Mouse (Mus musculus): ENCODE measurements around the gene Pex26. TPM values are rescaled to one million over a fixed set of nuclear protein-coding genes. Genes with fewer than 3 reads are reported as not detected.

Gene Pex26
- polyA plus RNA-seq, 1 experiment from 2014 or later = 6.4 TPM

DNA sequence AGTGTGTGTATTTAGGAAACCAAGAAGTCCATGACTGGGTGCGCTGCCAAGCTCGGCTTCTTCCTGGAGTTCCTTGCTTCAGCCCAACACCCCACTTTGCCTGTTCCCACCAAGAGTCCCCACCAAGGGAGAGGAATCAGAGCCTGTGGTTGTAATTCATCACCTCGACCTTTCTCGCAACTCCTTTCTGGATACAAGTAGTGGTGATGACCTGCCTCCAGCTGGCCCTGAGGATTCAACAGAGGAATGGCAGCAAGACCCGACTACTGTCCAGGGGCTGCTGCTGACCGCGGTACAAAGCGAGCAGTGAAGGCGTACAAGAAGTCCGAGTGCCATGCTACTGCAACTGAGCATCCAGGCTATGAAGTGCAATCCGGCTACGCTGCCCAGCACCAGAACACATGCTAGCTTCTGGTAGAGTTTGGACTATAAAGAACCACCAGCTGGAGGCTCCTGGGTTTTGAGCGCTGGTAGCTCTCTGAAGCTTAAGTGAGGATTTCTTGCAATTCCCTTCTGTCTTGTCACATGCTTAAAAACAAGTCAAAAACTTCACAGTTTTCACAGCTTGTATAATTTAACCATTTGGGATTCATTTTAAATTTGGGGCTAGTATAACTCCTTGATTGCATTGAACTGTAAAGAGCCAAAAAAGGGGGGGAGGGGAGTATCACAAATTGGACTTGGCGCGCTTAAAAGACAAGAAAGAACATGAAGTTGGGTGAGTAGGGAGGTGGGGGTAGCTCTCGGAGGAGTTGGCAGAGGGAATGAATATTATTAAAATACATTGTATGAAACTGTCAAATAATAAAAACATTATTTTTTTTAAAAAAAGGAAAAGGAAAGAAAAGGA lies 28.8 kb upstream of the Pex26 start:
- H3K27ac ChIP-seq (ENCODE audit: low read depth, low read length) = no peak overlapping the region
- no peaks in the 10 kb centered on the region for H3K27me3 ChIP-seq (ENCODE audit: control insufficient read depth, insufficient read depth, low read length)
- H3K9me3 ChIP-seq (ENCODE audit: control insufficient read depth, low read length) = no peaks in the 10 kb centered on the region
- DNase-seq (ENCODE audit: low spot score) (no peak), ATAC-seq (ENCODE audit: low FRiP score) (no peak)
- H3K4me3 ChIP-seq (ENCODE audit: low read depth, low read length) = no peak overlapping the region
- H3K36me3 ChIP-seq (ENCODE audit: control insufficient read depth, insufficient read depth, low read length) = no peaks in the 10 kb centered on the region
- no peak overlapping the region for H3K4me2 ChIP-seq (replicated peaks; ENCODE audit: low read depth, low read length)
- no peaks in the 10 kb centered on the region for H3K4me1 ChIP-seq (replicated peaks; ENCODE audit: control insufficient read depth, insufficient read depth, low read length)
- WGBS = 91% methylated on average over 16 of the region's 16 CpGs
- no peak overlapping the region for H3K9ac ChIP-seq (ENCODE audit: low read depth, low read length)

DNA sequence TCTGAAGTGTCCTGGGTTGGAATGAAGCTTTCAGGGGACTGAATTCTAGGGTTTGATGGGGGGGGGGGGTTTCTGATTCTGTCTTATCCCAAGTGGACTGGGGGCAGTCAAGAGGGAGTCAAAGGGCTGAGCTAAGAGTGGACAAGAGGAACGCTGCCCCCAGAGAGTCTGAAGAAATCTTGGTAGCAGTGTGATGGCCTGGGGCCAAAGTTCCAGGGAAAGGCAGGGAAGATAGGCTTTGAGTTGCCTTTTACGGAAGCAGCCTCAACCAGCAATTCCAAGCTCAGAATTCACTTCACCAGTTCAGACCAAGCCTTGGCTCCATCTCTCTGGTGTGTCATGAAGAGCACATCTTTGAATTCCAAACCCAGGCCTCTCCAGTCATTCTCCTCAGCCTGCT lies 27.4 kb upstream of the Pex26 start:
- H3K4me2 ChIP-seq (replicated peaks; ENCODE audit: low read depth, low read length) = no peak overlapping the region
- no peak overlapping the region for H3K4me3 ChIP-seq (ENCODE audit: low read depth, low read length)
- no peaks in the 10 kb centered on the region for H3K27me3 ChIP-seq (ENCODE audit: control insufficient read depth, insufficient read depth, low read length)
- no peak overlapping the region for H3K27ac ChIP-seq (ENCODE audit: low read depth, low read length)
- H3K36me3 ChIP-seq (ENCODE audit: control insufficient read depth, insufficient read depth, low read length) = no peaks in the 10 kb centered on the region
- no peaks in the 10 kb centered on the region for H3K4me1 ChIP-seq (replicated peaks; ENCODE audit: control insufficient read depth, insufficient read depth, low read length)
- H3K9me3 ChIP-seq (ENCODE audit: control insufficient read depth, low read length) = no peaks in the 10 kb centered on the region
- 86% methylated on average over 2 of the region's 2 CpGs for WGBS
- H3K9ac ChIP-seq (ENCODE audit: low read depth, low read length) = no peak overlapping the region
- ATAC-seq (ENCODE audit: low FRiP score) (no peak), DNase-seq (ENCODE audit: low spot score) (no peak)

DNA sequence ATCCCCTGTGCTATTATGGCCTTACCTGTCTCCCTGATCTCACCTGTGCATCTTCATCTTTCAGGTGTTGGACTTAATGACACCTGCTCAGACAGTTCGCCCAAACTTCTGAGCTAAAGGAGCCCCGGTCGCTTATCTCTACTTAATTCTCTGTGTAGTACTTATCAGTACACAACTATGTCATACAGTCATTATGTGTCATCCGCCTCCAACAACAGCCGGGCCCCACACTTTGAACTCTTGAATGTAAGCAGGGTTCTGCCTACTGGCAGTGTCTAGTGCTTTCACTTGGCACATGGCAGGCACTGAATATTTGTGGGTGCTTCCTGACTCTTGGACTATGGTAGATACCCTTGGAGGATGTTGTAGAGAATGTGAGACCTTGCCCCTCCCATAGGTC lies 23.9 kb upstream of the Pex26 start:
- Histone ChIP-seq H3K36me3 (ENCODE audit: control insufficient read depth, insufficient read depth, low read length) (no peaks in the 10 kb centered on the region), H3K9ac (ENCODE audit: low read depth, low read length) (no peak overlapping the region), H3K27ac (ENCODE audit: low read depth, low read length) (no peak overlapping the region), H3K4me2 (replicated peaks; ENCODE audit: low read depth, low read length) (no peak overlapping the region), H3K27me3 (ENCODE audit: control insufficient read depth, insufficient read depth, low read length) (no peaks in the 10 kb centered on the region), H3K9me3 (ENCODE audit: control insufficient read depth, low read length) (no peaks in the 10 kb centered on the region), H3K4me1 (replicated peaks; ENCODE audit: control insufficient read depth, insufficient read depth, low read length) (no peaks in the 10 kb centered on the region), H3K4me3 (ENCODE audit: low read depth, low read length) (no peak overlapping the region)
- DNase-seq (ENCODE audit: low spot score) (no peak), ATAC-seq (ENCODE audit: low FRiP score) (no peak)
- WGBS = 97% methylated on average over 5 of the region's 5 CpGs

DNA sequence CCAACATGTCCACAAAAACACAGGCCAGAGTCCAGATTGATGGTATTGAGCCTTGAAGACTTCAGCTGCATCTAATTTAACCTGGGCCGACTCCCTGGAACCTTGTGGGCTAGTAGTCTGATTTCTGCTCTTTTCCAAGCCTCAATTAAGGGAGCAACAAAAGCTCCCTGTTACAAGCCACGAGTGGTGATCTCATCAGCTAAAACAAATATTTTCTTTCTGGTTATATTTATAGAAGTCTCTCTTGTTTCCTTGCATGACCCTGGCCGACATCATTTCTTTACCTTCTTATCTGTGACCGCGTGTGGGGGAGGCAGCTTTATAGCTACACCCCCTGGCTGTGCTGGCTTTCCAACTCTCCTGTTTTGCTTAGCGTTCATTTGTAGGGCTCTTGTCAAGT lies 23.3 kb upstream of the Pex26 start:
- WGBS = 71% methylated on average over 6 of the region's 6 CpGs
- no peaks in the 10 kb centered on the region for H3K9me3 ChIP-seq (ENCODE audit: control insufficient read depth, low read length)
- no peaks in the 10 kb centered on the region for H3K36me3 ChIP-seq (ENCODE audit: control insufficient read depth, insufficient read depth, low read length)
- no peaks in the 10 kb centered on the region for H3K4me1 ChIP-seq (replicated peaks; ENCODE audit: control insufficient read depth, insufficient read depth, low read length)
- H3K27me3 ChIP-seq (ENCODE audit: control insufficient read depth, insufficient read depth, low read length) = no peaks in the 10 kb centered on the region
- no peak overlapping the region for H3K27ac ChIP-seq (ENCODE audit: low read depth, low read length)
- no peak overlapping the region for H3K9ac ChIP-seq (ENCODE audit: low read depth, low read length)
- no peak overlapping the region for H3K4me3 ChIP-seq (ENCODE audit: low read depth, low read length)
- DNase-seq (ENCODE audit: low spot score) (no peak), ATAC-seq (ENCODE audit: low FRiP score) (no peak)
- no peak overlapping the region for H3K4me2 ChIP-seq (replicated peaks; ENCODE audit: low read depth, low read length)

DNA sequence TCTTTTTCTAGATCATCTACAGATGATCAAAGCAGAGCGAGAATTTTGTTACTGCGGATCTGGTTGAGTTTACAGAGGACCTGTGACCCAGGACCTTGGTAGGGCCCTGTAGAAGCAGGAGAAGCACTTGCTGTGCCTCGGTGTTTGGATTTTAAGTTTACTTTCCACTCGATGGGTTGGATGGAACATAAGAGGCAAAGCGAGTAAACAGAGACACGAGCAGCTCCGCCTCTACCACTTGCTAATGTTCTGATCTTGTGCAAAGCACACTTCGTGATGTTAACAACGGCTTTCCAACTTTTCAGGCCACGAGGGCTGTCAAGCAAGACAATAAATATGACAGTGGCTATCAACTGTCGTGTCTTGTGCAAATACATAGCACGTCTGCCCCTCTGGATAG lies 20.9 kb upstream of the Pex26 start:
- Histone ChIP-seq H3K27ac (ENCODE audit: low read depth, low read length) (no peak overlapping the region), H3K9ac (ENCODE audit: low read depth, low read length) (no peak overlapping the region)
- ATAC-seq (ENCODE audit: low FRiP score) = no peak

DNA sequence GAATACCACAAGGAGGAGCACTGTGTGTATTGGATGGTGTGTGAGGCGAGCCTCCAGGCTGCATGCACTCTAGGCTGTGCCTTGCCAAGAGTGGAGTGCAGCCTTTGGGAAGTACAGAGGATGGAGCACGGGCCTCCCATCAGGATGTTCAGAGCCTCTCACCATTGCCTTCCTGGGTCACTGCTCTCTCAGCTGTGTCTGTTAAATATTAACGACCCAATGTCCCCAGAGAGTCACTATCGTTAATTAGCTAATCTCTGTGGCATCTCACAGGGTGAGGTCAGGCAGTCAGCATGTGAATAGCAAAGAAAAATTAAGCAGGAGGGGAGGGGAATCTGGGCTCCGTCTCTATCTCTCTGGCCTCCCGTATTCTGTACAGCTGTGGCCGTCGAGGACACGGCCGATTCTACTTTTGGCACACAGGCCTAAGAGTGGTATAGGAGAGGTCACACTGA lies 17.3 kb upstream of the Pex26 start:
- H3K4me3 ChIP-seq (ENCODE audit: low read depth, low read length) = no peak overlapping the region
- no peak overlapping the region for H3K27ac ChIP-seq (ENCODE audit: low read depth, low read length)
- no peaks in the 10 kb centered on the region for H3K4me1 ChIP-seq (replicated peaks; ENCODE audit: control insufficient read depth, insufficient read depth, low read length)
- no peak overlapping the region for H3K4me2 ChIP-seq (replicated peaks; ENCODE audit: low read depth, low read length)
- 37% methylated on average over 10 of the region's 10 CpGs for WGBS
- peak; percentile 80 for ATAC-seq (ENCODE audit: low FRiP score)
- H3K36me3 ChIP-seq (ENCODE audit: control insufficient read depth, insufficient read depth, low read length) = no peaks in the 10 kb centered on the region
- no peak overlapping the region for H3K9ac ChIP-seq (ENCODE audit: low read depth, low read length)
- H3K27me3 ChIP-seq (ENCODE audit: control insufficient read depth, insufficient read depth, low read length) = no peaks in the 10 kb centered on the region
- H3K9me3 ChIP-seq (ENCODE audit: control insufficient read depth, low read length) = no peaks in the 10 kb centered on the region
- peak; percentile 44 for DNase-seq (ENCODE audit: low spot score)

More for the DNA sequence above, 20.9 kb upstream of the Pex26 start:
- Histone ChIP-seq H3K27me3 (ENCODE audit: control insufficient read depth, insufficient read depth, low read length) (no peaks in the 10 kb centered on the region), H3K36me3 (ENCODE audit: control insufficient read depth, insufficient read depth, low read length) (no peaks in the 10 kb centered on the region), H3K4me2 (replicated peaks; ENCODE audit: low read depth, low read length) (no peak overlapping the region), H3K4me1 (replicated peaks; ENCODE audit: control insufficient read depth, insufficient read depth, low read length) (no peaks in the 10 kb centered on the region), H3K9me3 (ENCODE audit: control insufficient read depth, low read length) (no peaks in the 10 kb centered on the region), H3K4me3 (ENCODE audit: low read depth, low read length) (no peak overlapping the region)
- WGBS = 89% methylated on average over 12 of the region's 12 CpGs
- no peak for DNase-seq (ENCODE audit: low spot score)

DNA sequence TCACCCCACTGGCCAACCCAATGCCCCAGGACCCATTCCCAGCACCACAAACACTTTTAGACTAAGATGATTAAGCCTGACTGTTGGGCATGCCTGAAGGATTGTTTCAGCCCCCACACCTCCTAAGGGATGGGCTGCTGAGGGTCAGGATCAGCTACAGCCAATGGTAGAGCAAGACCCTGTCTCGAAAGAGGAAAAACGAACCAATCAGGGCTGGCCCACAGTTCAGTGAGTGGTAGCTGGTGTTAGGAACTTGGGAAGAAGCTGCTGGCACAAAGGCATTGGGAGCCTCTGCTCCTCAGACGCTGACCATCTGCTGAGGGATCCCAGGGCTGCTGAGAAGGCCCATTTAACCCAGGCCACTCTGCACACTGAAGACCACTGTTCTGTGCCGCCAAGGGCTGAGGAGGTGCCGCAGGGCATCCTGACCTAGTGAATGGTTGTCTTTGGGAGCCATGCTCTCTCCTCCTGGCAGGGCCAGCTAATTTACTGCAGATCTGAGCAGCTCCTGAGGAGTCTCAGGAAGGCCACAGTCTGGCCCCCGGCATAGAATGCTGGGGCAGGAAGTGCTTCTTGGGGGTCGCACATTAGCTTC lies 16.0 kb upstream of the Pex26 start:
- H3K4me1 ChIP-seq (replicated peaks; ENCODE audit: control insufficient read depth, insufficient read depth, low read length) = no peaks in the 10 kb centered on the region
- no peaks in the 10 kb centered on the region for H3K36me3 ChIP-seq (ENCODE audit: control insufficient read depth, insufficient read depth, low read length)
- 75% methylated on average over 7 of the region's 7 CpGs for WGBS
- H3K9ac ChIP-seq (ENCODE audit: low read depth, low read length) = no peak overlapping the region
- no peak overlapping the region for H3K27ac ChIP-seq (ENCODE audit: low read depth, low read length)
- H3K9me3 ChIP-seq (ENCODE audit: control insufficient read depth, low read length) = no peaks in the 10 kb centered on the region
- no peak overlapping the region for H3K4me3 ChIP-seq (ENCODE audit: low read depth, low read length)
- no peak for DNase-seq (ENCODE audit: low spot score)
- ATAC-seq (ENCODE audit: low FRiP score) = no peak
- H3K27me3 ChIP-seq (ENCODE audit: control insufficient read depth, insufficient read depth, low read length) = no peaks in the 10 kb centered on the region
- H3K4me2 ChIP-seq (replicated peaks; ENCODE audit: low read depth, low read length) = no peak overlapping the region

DNA sequence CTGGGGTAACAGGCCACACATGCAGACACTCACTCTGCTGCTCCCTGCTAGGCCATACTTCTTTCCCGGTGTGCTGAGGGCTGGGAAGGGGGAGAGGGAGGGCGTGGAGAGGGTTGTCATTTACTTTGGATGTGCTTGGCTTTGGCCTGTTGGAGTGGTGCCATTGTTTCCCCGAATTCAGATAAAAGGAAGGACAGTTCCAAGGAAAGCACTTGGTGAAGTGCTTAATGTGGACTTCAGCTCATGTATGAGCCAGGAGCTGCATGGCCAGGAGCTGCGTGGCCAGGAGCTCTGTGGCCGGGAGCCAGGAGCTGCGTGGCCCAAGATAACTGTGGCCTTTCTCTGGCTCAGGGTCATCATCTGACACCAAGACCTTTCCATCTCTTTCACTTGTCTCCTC lies 12.4 kb upstream of the Pex26 start:
- H3K36me3 ChIP-seq (ENCODE audit: control insufficient read depth, insufficient read depth, low read length) = no peaks in the 10 kb centered on the region
- H3K4me3 ChIP-seq (ENCODE audit: low read depth, low read length) = no peak overlapping the region
- no peak overlapping the region for H3K4me2 ChIP-seq (replicated peaks; ENCODE audit: low read depth, low read length)
- no peaks in the 10 kb centered on the region for H3K4me1 ChIP-seq (replicated peaks; ENCODE audit: control insufficient read depth, insufficient read depth, low read length)
- ATAC-seq (ENCODE audit: low FRiP score) (no peak), DNase-seq (ENCODE audit: low spot score) (no peak)
- H3K27ac ChIP-seq (ENCODE audit: low read depth, low read length) = no peak overlapping the region
- no peaks in the 10 kb centered on the region for H3K27me3 ChIP-seq (ENCODE audit: control insufficient read depth, insufficient read depth, low read length)
- 88% methylated on average over 6 of the region's 6 CpGs for WGBS
- H3K9me3 ChIP-seq (ENCODE audit: control insufficient read depth, low read length) = no peaks in the 10 kb centered on the region
- H3K9ac ChIP-seq (ENCODE audit: low read depth, low read length) = no peak overlapping the region

DNA sequence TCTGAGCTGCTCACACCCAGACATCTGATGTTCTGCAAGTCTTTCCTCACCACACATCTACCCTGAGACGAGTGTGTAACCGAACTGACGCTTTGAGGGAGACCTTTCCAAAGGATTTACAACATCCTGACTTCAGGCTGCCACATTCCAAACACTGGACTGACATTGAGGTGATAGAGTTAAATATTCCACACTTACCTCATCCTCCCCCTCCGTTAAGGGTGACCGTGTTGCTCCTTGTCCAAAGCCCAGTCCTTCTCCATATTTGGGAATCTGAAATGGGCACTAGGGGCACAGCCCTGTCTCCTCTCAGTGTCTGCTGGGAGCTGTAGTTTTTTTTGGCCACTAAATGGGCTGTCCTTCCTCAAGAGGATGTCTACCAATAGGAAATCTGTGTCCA lies 10.0 kb upstream of the Pex26 start:
- 83% methylated on average over 5 of the region's 5 CpGs for WGBS
- Histone ChIP-seq H3K4me3 (ENCODE audit: low read depth, low read length) (no peak overlapping the region), H3K9me3 (ENCODE audit: control insufficient read depth, low read length) (no peaks in the 10 kb centered on the region), H3K9ac (ENCODE audit: low read depth, low read length) (no peak overlapping the region), H3K4me1 (replicated peaks; ENCODE audit: control insufficient read depth, insufficient read depth, low read length) (peaks cover 2% of the 10 kb centered on the region; the same call in 1 of the 2 replicates), H3K27ac (ENCODE audit: low read depth, low read length) (no peak overlapping the region), H3K4me2 (replicated peaks; ENCODE audit: low read depth, low read length) (no peak overlapping the region), H3K36me3 (ENCODE audit: control insufficient read depth, insufficient read depth, low read length) (no peaks in the 10 kb centered on the region), H3K27me3 (ENCODE audit: control insufficient read depth, insufficient read depth, low read length) (no peaks in the 10 kb centered on the region)
- no peak for ATAC-seq (ENCODE audit: low FRiP score)
- no peak for DNase-seq (ENCODE audit: low spot score)
